Mouse (Mus musculus) urinary bladder, adult 2 months (tissue): ENCODE results near the gene Stt3b. TPM values are rescaled to one million over a fixed set of nuclear protein-coding genes. Genes with fewer than 3 reads are reported as not detected.

ENCODE experiments used
- DNase-seq: peaks from one replicate; pipeline ENCODE4 v3.0.0; 2022; ENCODE audit warnings: low spot score
- polyA plus RNA-seq: library from polyadenylated mRNA; depleted of rRNA; stranded (reverse); fragments of >200 nt; gene quantifications from 2 replicates; pipeline ENCODE4 v1.2.3, GENCODE M21; 2012

Stt3b gene
- polyA plus RNA-seq, 1 experiment, result 65.7 TPM

GRCm38 (mm10) chr9:115271556-115271955, 38.7 kb downstream of the Stt3b start:
- DNase-seq, result no peak

DNA sequence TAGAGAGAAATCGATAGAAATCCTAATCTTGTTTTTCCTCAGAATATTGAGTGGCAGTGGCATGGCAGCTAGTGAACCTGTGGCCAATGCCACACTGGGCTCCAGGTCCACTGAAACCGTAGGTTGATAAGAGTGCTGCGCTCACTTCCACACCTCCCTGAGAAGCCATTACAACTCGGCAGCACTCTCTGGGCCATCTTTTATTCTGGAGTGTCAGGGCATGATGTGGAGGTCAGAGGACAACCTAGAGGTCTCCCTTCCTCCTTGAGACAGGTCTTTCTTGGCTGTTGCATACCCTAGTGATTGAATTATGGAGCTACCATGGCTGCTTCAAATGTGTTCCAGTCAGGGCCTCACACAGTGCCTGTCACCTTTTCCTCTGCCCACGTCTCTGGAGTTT, 48.3 kb downstream of the Stt3b start:
- no peak for DNase-seq

GRCm38 (mm10) chr9:115261456-115261855, 48.8 kb downstream of the Stt3b start:
- DNase-seq, result no peak

- no peak for DNase-seq
Measured at GRCm38 (mm10) chr9:115260464-115260863, 49.8 kb downstream of the Stt3b start.

- DNase-seq, result no peak
Measured at GRCm38 (mm10) chr9:115259866-115260265, 50.4 kb downstream of the Stt3b start.

DNA sequence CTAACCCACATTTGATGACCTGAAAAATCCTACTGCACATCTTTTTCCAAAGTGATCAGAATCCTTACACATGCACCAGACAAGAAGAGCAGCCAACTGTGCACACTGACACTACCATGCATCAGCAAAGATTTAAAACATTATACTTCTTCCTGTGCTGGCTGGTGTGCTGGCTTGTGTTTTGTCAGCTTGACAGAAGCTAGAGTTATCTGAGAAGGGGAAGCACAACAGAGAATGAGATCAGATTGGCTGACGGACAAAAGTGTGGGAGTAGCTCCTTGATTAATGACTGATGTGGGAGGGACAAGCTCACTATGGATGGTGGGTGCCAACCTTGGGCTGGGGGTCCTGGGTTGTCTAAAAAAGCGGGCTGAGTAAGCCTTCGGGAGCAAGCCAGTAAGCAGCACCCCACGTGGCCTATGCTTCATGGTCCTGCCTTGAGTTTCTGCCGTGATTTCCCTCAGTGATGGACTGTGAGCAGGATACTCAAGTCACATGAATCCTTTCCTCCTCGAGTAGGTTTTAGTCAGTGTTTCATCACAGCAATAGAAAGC, 52.4 kb downstream of the Stt3b start:
- DNase-seq, result no peak

DNA sequence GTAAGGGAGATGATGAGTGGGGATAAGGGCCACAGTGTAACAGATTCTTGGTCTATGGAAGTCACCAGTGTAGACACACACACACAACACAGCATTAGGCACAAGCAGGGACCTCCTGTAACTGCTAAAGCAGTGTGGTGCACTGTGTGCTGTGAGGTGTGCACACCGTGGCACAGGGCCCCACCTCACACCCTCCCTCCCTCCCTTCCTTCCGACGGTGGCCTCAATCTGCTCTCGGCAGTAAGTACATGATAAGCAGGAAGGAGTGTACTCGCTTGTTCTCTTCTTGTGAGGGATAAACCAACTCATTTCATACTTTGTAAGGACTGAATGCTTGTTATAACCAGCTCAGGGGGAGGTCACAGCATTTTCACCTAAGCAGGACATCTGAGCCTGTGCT, 61.1 kb downstream of the Stt3b start:
- DNase-seq, result no peak

DNA sequence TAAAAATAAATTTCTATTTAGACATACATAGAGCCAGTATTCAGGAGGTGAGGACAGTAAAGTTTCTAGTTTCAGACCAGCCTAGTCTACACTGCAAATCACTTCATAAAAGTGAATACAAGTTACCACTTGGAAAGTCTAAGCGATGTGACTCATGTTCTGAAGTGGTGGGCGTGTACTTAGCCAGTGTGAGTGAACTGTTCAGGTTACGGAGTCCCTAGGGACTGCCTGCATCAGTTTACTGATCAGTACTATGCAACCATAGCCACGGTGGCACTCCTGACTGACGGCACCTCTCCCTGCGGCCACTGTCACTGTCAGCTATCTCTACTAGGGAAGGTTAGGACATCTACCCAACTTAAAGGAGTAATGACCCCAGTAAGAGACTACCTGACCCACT, 65.1 kb downstream of the Stt3b start:
- no peak for DNase-seq

DNA sequence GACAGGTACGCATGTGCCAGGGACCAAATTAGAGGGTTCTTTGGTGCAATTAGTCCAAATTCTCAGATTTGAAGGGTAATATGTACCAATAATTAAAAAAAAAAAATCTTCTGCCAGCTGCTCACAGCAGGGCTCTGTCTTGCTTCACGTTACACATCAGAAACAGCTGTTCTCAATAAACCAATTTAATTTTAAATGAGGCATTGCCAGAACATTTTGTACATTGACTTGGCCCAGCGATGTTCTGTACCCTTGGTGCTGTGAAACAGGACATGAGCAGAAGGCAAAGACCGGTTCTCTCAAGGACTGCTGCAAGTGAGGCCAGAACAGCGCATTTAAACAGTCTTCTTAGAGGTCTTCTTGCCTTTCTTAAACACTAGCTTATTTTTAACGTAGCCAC, 66.6 kb downstream of the Stt3b start:
- no peak for DNase-seq

DNA sequence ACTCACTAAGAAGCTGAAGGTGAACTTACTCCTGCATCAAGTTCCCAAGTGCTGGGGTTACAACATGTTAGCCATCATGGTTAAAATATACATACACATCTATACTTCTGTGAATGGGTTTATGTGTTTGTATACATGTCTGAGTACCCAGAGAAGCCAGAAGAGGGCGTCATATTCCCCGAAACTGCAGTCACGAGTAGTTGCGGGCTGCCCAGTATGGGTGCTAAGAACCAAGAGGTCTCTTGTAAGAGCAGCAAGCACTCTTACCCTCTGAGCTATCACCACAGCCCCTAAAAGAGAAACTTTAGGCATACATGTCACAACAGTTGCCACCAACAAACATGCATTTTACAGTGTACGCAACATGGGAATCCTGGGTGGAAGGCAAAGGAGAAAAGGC, 70.4 kb downstream of the Stt3b start:
- DNase-seq, result no peak

- no peak for DNase-seq
Measured at GRCm38 (mm10) chr9:115237943-115238342, 72.3 kb downstream of the Stt3b start.

GRCm38 (mm10) chr9:115236352-115236841, 73.8 kb downstream of the Stt3b start:
- DNase-seq, result no peak

DNA sequence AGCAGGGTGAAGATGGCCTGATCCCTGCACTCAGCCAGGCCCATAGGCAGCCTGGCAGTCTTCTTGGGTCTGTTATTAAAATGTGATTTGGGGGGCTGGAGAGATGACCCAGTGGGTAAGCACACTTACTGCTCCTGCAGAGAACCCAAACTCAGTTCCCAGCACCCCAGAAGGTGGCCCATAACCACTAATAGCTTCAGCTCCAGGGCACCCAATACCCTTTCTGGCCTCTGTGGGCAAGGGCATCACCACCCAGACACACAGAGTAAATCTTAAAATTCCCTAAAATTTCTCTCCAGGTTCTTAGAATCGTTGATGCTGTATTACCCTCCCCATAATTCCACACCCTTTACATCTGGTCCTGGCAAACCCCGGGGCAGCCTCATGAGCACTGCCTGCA, 75.7 kb downstream of the Stt3b start:
- no peak for DNase-seq

DNA sequence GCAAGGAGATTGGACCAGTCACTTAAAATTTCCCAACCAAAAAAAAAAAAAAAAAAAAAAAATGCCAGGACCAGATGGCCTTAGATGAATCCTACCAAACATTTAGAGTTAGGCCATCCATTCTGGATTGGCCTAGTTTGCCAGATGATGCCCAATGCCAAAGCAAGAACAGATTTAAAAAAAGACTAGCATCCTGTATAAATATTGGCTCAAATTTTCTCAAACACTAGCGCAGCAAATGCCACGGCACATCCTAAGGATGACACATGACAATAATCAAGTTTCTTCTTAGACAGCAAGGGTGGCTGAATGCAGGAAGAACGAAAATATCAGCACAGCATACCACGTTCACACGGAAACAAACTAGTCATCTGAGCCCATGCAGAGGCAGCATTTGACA, 76.5 kb downstream of the Stt3b start:
- no peak for DNase-seq

GRCm38 (mm10) chr9:115231476-115231875, 78.7 kb downstream of the Stt3b start:
- no peak for DNase-seq

- DNase-seq, result no peak
Measured at GRCm38 (mm10) chr9:115230141-115230540, 80.1 kb downstream of the Stt3b start.

- no peak for DNase-seq
Measured at GRCm38 (mm10) chr9:115229676-115230075, 80.5 kb downstream of the Stt3b start.

DNA sequence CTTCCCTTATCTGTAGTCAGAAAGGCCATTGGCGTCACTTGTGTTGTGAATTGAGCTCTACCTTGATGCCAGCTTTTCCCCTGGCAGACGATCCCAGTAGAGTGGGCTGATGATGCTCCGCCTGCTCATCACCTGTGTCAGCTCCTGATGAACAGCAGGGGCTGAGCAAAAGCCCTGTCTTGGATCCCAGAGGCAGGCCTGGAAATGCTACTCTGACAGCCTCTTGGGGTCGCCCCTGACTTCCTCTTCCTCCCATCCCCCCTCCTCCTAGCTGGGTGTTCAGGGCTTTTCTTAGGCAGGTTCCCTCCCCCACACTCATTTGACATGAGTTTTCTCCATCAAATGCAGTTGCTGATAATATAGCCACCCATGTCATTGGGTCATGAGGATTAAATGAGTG, 81.1 kb downstream of the Stt3b start:
- DNase-seq, result no peak

GRCm38 (mm10) chr9:115224744-115225354, 85.4 kb downstream of the Stt3b start:
- DNase-seq, result no peak

DNA sequence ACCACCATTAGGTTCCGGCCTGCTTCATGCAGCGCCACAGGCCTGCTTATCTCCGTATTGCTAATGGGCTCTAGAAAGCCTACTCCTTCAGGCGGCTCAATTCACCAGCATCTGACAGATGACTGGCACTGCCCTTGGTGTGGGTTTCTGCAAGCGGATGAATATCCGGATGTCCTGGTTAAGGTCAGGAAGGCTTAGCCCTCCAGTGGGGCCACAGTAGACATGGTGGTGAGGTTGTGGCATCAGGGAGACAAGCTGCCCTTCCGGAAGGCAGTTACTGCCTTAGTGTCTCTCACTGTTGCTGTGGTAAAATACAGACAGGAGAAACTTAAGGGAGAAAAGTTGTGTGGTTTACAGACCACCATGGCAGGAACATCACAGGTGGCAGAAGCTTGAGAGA, 89.0 kb downstream of the Stt3b start:
- DNase-seq, result no peak

DNA sequence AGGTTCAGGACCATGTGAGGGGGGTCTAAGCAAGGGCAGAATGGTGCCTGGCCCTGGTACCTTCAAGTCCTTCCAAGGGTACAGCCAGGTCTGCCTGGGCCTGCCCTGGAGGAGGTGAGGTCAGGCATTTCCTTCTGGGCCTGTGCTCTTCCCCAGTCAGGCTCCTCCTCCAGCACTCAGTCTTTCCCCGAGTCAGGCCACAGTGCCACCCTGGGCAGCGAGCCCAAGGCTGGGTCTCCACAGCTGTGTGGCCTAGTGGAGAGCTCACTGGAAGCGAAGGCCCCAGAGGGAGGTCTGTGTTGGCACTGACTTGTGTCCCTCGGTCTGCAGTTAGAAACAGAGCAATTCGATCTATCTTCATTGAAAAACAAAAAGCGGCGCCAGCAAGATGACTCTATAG, 89.8 kb downstream of the Stt3b start:
- DNase-seq, result no peak

DNA sequence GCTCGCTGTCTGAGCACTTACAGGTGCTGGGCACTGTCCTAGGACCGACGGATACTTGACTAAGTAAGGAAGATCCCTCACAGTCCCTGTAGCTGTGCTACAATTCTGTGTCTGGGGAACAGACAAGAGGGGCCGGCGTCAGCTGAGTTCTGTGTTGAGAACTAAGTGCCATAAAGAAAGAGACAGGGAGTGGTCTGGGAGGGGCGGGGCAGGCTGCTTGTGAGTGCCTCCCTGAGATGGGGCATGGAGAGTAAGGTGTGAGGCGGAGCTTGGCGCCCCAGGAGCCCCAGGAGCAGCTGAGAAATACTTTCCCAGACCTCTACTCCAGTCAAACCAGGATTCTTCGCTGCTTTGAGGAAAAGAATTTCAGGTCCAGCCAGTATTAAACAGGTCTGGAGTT, 92.2 kb downstream of the Stt3b start:
- no peak for DNase-seq

DNA sequence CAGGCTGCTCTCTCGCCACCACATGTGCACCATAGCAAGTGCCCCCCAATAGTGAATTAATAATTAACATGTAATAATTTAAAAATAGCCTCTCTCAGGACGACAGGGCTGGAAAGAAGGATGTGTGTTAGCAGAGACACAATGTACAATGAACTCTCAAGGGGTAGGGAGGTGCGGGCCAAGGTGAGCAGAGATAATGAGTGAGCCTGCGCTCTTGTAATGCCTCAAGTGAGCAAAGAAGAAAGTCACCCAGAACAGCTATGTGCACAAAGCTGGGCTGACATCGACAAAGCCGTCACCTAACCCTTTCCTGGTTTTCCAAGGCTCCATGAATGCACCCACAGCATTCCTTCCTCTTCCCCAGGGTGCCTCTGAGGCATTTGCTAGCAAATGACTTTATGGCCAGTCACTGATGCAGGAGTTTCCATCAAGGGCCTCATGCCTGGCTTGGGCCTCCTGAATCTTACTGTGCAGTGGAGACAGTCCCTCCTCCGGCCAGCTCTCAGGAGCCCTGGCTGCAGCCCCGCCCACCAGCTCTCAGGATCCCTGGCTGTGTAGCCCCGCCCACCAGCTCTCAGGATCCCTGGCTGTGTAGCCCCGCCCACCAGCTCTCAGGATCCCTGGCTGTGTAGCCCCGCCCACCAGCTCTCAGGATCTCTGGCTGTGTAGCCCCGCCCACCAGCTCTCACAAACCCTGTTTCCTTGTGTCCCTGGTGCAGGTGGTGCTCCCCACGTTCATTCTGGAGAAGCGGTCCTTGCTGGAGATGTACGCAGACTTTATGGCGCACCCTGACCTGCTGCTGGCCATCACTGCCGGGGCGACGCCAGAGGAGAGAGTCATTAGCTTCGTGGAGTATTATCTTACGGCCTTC, 94.2 kb downstream of the Stt3b start:
- no peak for DNase-seq
